Mouse (Mus musculus) heart, postnatal 0 days (tissue): ENCODE data around the gene Rgs6.

ENCODE experiments used
- CTCF ChIP-seq: IDR thresholded peaks from 2 replicates; pipeline ENCODE4 v1.5.1; 2016; ENCODE audit warnings: antibody characterized with exemption, control low read depth, low read depth
- EP300 ChIP-seq: IDR thresholded peaks from 2 replicates; pipeline ENCODE4 v1.6.1; 2016; ENCODE audit warnings: antibody characterized with exemption, low read depth

DNA sequence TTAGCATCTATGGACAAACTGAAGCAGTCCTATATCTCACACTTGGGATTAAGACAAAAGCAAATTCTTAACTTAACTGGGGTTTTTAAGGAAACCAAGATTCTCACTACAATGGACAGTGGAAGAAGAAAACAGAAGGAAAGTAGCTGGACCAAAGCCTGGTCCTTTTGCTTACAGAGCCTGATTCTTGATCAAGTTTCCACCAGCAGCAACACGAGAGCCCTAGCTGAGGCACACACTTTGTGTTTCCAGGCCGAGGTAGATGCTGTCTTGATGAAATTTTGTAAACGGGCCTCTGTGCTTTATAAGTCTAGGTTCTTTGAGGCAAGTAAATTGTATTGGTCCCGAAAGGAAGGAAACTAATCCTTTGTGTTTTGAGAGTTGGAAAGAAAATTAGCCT, 14.7 kb downstream of the Rgs6 start:
- TF ChIP-seq CTCF: no peak
- TF ChIP-seq EP300: no peak
